Mouse (Mus musculus) cerebellum, adult (tissue): Measurements from ENCODE around the gene Adh4.
"Not testable (repeated sequence)": the region's sequence is repeated elsewhere in the genome, so short reads cannot be mapped to it uniquely, and the experiment has no call there.

Source experiments
- ATAC-seq: cut with Nextera tagmentation; 2 replicates; pipeline ENCODE4 v1.9.2; 2017; ENCODE audit warnings: mild to moderate bottlenecking, moderate library complexity, mixed read lengths; ENCODE audit not compliant: insufficient number of reproducible peaks, low FRiP score, low TSS enrichment

The Adh4 gene

DNA sequence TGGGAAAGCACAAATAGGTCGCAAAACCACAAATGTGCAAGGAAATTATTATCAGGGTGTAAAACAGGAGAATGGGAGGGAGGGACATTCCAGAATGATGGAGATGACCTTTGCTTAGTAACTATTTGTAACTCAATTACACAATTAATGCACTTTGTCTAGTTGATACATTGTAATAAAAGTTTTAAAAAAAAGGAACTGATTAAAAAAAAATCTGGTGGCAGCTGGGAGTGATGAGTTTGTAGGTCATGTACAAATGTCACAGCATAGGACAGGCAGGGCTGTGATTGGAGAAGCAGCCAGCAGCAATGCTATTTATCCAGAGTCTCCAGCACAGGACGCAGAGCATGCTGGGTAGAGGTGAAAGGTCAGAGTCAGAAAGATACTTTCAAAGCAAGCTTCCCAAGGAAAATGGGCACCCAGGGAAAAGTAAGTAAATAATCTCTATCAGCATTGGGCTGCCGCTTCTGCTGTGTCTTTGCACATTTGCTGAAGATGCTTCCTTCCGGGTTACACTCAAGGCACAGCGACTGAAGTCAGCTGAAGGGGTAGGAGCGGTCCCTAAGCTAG is at the start of gene Adh4:
Adh4 (plus strand) TSS at position 346 of the 570 bp plus-strand sequence.
- no peak for ATAC-seq

DNA sequence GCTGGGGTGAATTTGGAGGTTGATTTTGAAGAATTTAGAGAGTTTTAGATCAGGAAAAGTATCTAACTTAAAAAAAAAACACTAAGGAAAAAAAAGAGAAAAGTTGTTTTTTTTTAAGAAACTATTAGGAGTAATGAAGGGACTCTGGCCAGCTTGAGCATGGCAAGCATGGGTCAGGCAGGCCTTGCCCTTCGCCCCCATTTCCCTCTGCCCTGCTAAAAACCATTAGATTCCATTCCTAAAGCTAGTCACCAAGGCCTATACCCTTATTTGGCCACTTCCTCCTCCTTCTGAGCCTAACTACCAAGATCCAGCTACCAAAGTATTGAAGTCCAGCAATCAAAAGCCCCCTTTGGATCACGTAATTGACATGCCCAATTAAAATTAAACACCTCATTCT is 49.1 kb upstream of the Adh4 start:
- ATAC-seq: no peak

DNA sequence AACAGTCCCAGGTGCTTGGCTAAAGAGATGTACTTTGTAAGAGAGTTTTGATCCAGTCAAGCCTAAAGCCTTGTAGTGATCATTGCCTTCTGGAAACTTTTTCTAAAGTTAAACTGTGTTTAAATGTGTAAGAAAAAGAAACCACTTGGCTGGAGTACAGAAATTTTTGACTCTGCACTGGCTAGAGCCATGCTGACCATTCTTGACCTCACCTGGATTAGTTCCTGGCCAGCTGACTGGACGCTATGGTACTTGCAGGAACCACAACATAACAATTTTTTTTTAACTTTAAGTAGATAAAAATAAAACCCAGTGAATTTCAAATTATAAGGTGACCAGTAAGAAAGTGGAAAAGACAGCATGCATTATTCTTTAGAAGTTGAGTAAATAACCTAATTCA is 45.7 kb upstream of the Adh4 start:
- no peak for ATAC-seq

DNA sequence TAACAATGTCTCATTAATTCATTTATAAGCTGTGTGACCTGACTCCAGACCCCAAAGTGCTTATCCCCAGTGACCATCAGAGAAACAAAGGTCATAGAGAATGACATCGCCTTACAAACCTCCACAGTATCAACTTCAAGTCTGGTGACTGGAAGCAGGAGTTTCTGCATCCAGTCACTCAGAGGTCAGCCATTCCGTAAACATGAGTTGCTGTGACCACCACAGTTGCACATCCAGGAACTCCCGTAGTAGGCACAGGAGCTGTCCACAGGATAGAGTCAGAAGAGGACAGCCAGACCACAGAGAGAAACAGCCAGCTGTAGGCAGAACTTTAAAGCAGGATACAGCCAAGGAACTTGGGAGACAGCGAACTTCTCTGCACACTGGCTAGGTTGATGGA is 45.0 kb upstream of the Adh4 start:
- ATAC-seq: not testable (repeated sequence)

DNA sequence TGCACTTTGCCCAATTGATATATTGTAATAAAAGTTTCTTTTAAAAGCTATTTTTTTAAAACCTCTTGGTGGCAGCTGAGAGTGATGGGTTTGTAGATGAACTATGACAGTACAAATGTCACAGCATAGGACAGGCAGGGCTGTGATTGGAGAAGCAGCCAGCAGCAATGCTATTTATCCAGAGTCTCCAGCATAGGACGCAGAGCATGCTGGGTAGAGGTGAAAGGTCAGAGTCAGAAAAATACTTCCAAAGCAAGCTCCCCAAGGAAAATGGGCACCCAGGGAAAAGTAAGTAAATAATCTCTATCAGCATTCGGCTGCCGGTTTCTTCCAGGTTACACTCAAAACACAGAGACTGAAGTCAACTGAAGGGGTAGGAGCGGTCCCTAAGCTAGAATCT is 41.3 kb upstream of the Adh4 start:
- no peak for ATAC-seq

DNA sequence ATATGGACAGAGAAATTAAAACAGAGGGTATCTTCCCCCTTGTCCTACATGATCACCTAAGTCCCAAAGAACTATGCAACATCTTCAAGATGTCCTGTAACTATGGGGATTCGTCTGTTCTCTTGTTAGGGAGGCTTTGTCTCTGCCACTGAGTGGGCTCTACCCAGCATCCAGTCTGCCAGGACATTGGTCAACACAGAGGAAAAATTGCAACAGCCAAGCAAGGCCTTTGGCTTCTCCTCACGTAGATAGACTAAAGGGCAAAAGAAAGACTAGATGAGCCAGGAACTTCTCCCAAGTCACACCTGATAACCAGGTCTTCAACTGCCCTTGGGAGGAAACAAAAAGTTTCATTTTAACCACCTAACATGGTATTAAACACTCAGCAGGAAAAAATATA is 40.1 kb upstream of the Adh4 start:
- ATAC-seq: no peak

DNA sequence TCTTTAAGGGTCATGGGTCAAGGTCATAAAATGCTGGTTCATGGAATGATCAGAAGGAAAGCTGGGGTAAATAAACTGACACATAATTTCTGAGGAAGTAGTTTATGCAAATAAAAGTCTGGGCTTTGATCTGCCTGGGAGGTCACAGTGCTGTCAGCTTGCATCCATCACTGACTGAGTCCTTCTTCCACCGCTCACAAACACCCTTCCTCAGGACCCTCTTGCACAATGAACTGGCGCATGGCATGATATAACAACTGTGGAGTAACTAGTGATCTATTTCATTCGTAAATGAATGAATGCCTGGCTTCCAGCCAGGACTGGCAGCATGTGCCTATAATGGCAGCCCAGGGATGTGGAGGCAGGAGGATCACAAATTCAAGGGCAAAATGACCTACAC is 34.1 kb upstream of the Adh4 start:
- no peak for ATAC-seq

DNA sequence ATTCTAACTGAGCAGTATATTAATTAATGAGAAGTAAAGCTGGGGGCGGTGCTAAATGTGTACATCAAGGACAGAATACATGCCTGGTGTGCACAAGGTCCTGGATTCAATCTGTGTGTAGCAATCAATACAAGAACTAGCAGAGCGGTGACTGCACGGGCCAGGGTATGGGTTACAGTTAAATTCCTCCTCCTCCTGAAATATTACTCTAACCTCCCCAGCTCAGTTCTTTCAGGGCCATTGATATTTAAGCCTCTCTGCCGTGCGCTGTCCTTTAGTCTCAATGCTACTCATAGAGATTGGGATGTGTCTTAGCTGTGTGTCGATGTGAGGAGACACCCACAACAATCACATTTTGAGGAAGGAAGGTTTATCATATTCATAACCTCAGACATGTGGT is 28.1 kb upstream of the Adh4 start:
- ATAC-seq: no peak

DNA sequence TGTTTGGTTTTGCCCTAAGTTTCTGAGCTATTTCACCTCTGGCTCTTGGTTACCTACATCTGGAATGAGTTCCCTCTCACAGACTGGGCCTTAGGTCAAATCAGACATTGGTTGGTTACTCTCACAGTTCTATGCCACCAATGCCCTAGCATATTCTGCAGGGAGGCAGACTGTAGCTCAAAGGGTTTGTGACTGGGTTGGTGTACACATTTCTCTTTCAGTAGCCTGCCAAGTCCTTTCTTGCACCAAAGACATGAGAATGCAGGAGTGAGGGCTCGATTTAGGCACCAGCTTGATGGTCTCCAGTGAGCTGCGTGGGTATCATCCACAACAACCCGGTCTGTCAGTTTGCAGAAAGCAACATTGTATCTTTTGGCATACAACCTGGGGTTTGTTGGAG is 10.4 kb upstream of the Adh4 start:
- no peak for ATAC-seq

DNA sequence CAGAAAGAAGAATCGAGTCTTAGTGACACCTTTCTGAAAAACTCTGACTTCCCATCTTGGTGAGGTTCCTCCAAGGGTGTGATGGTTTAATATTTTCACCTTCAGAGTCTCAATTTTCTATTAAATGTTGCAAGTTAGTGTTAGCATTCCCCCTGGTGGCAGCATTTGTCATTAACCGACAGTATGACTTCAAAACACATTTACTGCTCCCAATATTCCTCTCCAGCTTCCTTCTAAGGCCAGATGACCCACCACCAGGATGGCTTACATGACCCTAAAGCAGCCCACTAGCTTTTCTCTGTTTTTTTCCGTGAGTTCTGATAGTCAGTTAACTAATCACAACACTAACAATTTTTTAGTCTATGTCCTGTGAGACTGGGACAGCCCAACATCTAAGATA is 9.9 kb upstream of the Adh4 start:
- ATAC-seq: no peak

DNA sequence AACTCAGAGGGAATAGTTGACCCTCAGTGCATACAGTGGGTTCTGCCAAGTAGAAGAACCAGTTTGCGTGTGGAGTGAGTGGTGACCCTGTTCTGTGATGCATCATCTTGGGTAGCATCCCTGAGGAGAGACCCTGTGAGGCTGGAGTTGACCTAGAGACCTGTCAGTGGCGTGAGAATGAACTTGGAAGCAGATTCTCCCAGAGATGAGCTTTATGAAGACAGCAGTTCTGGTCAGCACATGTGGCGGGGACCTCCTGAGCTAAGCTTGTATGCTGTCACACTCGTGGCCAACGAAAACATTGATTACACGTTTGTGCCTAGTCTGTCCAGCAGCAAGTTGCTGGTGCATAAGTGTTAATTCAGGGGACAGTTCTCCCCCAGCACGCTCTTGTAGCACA is 9.4 kb upstream of the Adh4 start:
- no peak for ATAC-seq

DNA sequence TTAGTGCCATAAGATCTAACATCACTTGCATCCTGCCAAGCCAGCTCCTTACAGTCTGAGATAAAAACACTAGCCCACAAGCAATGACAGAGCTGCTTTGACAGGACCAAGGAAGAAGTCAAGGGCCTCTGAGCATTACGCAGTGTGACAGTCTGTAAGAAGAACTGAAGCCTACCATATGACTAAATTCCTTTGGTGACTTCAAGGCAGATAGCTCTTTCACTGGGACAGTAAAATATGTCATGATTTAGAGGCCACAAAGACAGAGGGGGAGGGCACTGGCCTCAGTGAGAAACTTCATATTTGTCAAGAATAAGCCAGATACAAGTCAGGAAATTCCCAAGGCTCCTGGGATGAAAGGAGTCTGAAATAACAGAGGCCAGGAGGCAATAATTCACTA is 7.3 kb upstream of the Adh4 start:
- ATAC-seq: no peak

DNA sequence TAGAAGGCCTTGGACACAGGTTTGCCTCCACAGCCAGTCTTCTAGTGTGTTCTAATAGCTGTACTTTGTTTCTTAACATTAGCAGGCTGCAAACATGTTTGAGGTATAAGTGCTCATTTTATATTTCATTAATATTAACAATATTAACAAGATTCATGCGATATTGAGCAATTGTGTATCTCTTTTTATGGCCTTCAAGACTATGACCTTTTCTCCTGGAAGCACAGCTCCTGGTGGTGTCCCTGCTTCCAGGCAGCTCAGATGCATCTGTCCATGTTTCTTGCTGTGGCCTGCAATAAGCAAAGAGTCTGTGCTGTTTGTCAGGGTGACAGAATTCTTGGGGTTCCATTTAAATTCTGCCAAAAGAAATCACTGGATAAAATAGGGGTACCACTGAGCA is 5.7 kb upstream of the Adh4 start:
- no peak for ATAC-seq

DNA sequence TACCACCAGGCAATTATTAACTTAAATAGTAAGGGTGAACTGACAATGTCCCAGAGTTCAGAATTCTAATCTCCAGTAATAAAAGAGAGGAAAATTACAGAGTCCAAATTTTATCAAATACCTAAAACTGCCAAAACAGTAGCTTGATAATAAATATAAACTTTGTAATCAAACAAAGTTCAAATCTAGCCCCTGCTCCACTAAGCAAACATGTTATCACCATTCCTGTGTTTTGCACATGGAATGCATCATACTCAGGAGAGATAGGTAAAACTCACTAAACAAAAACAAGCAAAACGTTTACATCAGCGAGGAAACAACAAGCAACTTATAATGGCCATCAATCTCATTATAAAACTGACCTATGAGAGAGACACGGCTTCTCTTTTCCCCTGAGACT is 5.1 kb upstream of the Adh4 start:
- ATAC-seq: no peak

DNA sequence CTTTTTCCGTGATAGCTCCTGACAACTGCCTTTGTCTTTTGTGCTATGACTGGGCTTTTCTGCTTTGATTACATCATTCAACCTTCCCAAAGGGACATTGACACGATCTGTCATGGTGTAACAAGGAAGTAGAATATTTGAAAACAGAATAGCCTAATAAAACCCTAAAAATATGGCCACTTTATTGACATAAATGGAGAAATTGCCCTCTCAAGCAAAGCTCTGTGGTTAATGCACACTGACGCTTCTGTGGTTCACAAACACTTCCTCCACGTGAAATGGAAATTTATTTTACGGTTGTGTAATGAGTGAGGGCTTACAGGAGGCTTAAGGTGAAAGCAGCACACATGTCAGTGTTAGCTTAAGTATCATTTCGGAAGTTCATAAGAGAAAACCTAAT is 4.1 kb downstream of the Adh4 start:
- ATAC-seq: no peak

DNA sequence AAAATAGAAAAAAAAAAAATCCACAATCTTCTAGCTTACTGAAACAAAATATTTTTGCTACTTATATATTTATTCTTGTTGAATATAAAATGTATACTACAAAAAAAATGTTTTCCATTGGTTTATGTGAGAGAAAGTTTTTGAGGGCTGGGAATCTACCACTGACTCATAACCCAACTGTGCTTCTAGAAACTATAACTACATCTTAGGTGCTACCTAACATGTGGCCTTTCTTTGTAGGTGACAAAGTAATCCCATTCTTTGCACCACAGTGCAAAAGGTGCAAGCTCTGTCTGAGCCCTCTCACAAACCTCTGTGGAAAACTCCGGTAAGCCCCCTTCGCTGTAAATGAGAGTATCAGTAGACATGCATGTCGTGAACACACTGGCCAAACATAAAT is 5.1 kb downstream of the Adh4 start:
- no peak for ATAC-seq

DNA sequence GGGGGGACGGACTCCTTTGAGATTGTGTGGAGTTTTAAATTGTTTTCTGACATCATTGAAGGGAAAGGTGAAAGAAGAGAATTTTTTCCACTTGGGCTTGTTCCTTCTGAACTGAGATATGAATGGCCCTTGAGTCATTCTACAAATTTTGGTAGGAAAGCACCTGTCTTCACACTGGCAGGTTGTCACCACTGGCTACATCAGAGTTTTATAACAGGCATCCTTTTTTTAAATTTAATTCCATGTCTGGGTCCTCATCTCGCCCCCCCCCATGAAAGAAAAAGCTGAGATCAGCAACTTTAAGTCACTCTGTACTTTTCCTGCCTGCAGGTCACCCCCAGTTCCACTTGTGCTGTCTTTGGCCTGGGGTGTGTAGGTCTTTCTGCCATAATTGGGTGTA is 8.4 kb downstream of the Adh4 start:
- ATAC-seq: no peak

DNA sequence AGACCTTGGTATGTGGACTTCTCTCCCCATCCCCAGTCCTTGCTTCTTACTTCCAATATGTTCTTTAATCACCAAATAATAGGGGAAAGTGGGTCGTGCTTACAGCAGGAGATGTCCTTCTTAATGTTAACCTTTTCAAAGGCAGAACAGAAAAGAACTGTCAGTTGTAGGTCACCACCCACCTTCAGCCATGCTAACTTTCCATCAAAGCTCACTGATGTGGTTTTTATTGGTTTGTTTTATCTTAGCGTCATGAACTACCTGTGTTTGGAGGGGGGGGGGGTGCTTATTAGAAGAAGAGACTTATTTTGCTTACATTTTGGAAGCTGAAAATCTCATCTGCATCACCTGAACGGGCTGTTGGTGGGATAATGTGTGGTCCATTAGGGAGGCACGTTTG is 9.0 kb downstream of the Adh4 start:
- no peak for ATAC-seq

DNA sequence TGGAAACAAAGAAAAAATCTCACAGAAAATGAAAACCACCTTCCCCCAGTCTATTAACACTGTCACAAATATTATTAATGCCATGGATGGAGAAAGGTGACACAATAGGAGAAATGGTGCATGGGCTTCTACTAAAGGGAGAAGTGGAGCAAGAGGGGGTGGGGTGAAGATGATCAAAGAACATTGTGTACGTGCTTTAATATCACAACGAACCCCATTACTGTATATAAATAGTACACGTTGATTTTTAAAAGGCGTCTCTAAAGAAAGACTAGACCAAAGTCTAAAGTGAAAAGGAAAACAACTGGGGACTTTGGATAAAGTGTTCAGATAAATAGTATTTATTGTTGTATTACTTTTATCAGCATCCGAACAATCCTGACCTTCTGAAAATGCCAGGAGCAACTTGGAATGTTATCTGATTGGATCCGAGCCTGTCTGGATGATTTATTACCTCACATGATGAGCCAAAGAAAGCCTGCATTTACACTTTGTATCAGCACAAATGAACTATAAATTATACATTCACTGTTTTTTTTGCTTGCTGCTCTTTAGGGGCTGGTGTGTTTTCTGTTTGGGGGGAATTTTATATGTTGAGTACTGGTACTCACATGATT is 15.2 kb downstream of the Adh4 start:
- no peak for ATAC-seq

DNA sequence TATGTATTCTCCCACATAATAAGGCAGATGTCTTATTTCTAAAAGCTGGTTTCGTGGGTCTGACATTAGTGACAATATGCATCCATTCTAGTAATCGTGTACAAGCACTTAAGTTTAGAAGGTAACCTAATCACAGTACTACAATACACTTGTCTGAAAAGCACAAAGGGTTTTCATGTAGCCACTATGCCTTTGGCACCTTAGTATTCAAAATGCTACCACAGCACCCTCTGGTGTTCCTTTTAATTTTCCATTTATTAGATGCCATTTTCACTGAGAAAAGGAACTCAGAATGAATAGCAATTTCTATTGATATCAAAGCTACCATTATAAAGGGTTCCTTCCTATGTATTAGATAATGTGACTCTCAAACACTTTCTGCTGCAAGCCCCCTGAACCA is 16.6 kb downstream of the Adh4 start:
- no peak for ATAC-seq

DNA sequence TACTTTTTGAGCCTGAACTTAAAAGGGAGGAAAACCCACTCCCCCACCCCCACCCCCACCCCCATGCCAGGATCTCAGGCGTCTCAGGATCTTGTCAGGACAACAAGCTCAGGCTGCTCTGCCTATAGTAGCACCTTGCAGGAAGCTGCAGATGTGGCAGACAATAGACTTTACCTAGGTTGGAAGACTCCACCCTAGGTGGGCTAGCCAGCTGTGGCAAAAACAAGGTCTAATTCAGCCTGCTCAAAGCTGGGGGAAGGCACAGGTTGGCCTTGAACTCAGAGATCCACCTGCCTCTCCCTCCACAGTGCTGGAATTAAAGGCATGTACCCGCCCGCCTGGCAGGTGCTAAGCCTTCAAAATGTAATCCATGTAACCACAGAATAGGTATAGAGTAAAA is 23.4 kb downstream of the Adh4 start:
- ATAC-seq: no peak

DNA sequence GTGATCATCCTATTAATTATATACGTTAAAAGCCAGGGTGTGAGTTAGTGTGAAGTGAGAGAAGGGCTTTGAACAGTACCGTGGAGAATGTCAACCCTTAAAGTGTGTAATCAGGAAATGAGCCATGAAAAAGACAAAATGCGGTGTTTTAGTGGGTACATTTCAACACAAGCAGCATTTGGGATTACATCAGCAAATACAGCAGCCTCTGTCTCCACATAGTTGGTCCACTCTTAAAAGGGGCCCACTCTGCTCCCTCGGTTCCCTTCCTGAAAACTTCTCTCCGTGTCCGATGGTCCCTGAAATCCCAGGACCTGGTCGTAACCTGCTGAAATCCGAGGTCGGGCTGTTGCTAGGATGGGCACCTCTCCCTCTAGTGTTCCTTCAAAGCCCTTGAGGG is 26.9 kb downstream of the Adh4 start:
- no peak for ATAC-seq
